Mouse (Mus musculus): ENCODE results near the gene Ece2.
"Not testable (repeated sequence)": the region's sequence is repeated elsewhere in the genome, so short reads cannot be mapped to it uniquely, and the experiment has no call there.

Ece2 gene

DNA sequence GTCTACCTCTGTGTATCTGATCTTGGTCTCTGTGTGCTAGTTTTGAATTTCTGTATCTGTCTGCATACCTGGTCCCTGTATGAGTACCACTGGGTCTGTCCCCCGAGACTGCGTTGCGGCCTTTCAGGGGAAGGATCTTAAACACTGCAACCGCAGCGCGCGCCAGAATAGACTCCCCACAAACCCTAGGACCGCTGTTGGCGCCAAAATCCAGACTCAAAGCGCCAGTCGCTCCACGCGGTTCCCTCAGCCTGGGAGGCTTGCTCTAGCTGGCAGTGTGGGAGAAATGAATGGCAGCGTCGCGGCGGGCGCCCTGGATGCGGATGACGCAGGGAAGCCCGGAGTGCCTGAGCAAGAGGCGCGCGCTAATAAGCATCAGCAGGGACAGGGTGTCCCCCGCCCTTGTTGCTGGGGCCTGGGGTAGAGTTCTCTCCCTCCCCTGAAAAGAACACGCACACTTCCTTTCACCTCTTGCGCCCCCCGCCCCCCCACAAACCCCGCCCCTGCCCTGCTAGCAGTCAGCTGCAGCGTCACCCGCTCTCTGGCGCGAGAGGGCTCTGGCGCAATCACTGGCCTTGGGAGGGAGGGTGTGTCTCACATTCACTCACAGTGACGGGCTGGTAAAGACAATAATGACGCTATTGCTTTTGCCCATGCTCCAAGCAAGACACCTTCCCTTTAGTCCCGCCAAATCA is 7.5 kb upstream of the Ece2 start:
- peak; percentile 91 for DNase-seq (ENCODE audit: low read depth, low spot score)

DNA sequence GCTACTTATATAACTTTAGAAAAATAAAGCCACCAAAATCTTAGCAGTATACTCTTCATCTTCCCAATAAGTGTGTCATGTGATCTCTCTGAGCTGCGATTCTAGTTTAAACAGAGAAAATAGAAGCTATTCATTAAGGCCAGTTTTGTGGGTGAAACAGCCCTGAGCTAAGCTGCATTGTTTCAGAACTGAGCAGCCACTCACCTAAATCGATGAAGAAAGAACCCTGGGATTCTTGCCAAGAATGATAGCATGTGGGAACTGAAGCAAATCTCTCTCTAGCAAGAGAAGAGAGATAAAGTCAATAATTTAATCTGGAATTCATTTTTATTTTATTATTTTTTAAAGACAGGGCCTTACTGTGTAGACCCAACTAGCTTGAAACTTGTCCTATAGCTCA is 6.4 kb upstream of the Ece2 start:
- peak; percentile 16 for DNase-seq (ENCODE audit: low read depth, low spot score)

DNA sequence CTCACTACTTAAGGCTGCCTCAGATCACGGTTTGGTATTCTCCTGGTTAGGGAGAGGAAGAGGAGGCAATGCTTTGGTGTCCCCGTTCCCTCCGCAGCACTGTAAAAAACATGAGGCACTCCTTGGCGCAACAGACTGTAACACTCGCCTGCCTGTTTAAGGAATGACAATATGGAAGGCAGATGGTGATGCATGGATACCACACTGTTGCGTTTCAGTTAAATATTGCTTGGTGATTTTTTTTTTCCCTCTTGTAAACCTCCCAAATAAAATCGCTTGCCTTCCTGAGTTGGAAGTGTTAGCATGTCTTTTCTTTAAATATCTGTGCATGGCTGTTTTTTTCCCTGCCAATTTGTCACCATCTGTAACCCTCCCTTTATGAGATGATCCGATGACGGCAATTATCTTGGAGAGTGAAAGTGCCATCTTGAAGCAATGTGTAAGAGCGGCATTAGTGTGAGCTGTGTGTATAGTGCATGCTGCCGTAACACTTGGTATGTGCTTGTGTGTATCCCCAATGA is 697 bp upstream of the Ece2 start:
- DNase-seq (ENCODE audit: low read depth, low spot score), result peak; percentile 84

DNA sequence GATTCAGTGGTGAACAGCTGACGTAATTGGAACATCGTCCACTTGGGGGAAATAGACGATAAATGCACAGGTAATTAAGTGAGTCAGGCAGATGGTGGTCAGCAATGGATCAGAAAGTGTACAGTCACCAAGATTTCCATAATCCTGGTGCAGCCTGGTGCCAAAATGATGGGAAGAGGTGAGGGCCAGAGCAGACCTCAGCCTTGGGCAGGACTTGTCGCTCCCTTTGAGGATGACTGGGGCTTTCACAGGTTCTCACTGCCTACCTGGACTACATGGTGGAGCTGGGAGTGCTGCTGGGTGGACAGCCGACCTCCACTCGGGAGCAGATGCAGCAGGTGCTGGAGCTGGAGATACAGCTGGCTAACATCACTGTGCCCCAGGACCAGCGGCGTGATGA is 7.8 kb downstream of the Ece2 start:
- DNase-seq (ENCODE audit: low read depth, low spot score), result no peak

DNA sequence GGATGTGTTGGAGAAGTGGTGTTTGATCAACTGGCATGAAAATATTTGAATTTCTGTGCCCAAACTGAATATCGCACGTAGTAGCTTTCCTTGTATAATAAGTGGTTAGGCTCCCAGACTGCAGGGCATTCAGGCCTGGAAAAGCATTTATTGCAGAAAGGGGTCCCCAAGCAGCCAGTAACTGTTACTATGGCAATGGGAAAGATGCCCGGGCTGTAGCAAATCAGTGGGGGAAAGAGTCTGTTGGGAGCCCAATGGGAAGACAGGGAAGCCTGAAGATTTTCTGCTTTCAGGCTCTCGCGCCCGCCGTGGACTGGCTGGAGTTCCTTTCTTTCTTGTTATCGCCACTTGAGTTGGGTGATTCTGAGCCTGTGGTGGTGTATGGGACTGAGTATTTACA is 8.7 kb downstream of the Ece2 start:
- DNase-seq (ENCODE audit: low read depth, low spot score), result peak; percentile 68

DNA sequence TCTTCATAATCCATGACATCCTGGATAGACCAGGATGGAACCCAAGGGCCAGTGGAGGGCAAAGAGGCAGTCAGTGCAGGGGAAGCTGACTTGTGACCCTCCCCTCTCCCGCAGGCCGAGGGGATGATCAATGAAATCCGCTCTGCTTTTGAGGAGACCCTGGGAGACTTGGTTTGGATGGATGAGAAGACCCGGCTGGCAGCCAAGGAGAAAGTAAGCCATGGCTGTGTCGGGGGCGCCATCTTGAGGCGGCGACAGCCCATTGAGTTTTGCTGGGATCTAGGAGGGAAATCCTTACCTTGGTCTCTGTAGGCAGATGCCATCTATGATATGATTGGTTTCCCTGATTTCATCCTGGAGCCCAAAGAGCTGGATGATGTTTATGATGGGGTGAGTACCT is 12.5 kb downstream of the Ece2 start:
- peak; percentile 79 for DNase-seq (ENCODE audit: low read depth, low spot score)

DNA sequence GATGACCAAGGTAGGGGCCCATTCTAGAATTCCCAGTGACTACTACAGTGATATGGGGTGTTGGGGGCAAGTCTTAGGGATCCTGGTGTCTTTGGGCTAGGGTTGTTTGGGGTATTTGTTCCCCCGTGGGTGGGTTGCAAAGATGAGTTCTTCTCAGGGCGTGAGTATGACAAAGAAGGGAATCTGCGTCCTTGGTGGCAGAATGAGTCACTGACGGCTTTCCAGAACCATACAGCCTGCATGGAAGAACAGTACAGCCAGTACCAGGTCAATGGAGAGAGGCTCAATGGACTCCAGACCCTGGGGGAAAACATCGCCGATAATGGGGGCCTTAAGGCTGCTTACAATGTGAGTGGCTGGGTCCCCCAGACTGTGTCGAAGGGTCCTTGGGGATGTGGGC is 14.3 kb downstream of the Ece2 start:
- DNase-seq (ENCODE audit: low read depth, low spot score), result no peak

DNA sequence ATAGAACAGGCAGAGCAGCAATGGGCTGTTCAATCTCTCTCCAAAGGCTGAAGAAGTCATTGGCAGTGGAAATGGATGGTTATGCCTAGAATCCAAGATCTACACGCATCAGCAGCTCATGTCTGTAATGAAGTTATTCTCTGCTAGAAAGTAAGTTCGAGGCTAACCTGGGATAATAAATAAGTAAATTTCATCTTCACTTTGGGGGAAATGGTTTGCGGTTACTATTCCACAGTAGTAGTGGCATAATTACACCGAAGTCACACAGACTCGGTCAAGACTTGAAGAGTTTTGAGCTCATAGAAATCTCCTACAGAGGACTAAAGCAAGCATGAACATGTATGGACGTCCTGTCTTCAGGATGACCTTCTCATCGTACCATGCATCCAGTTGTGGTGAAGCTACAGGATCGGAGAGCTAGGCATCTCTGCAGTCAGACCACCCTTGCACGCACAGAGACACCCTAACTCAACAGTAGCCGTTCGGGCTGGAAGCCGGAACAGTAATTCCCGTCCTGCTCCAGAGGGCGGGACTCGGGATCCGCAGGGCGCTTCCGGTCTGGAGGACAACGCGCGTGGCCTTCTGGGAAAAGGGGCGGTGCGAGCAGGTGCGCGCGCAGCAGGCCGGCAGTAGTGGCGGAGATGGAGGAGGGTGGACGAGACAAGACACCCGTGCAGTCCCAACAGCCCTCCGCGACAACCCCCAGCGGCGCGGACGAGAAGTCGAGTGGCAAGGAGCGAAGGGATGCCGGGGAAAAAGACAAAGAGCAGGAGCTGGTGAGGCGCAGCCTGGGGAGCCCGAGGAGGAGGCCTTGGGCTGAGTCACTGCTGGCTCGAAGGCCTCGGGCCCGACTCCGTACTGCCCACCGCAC is 21.7 kb downstream of the Ece2 start, which contains the start of gene Psmd2:
TSS of gene Psmd2 (plus strand) at position 577 of the 871 bp plus-strand sequence.
- peak; percentile 97 for DNase-seq (ENCODE audit: low read depth, low spot score)

DNA sequence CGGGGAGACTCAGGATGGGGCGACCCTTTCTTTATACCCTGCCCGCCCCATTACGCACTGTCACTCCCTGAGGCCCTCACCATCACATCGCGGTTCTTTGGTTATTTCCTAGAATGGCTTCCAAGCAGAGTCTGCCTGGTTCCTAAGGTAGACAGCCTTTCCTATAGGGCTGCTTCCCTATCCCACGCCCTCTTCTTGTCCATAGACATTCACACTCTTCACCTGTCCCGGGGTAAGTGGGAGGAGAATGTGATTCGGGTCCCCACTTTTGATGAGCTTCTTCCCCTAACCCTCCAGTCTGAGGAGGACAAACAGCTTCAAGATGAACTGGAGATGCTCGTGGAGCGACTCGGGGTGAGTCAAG is 22.3 kb downstream of the Ece2 start:
- no peak for DNase-seq (ENCODE audit: low read depth, low spot score)

DNA sequence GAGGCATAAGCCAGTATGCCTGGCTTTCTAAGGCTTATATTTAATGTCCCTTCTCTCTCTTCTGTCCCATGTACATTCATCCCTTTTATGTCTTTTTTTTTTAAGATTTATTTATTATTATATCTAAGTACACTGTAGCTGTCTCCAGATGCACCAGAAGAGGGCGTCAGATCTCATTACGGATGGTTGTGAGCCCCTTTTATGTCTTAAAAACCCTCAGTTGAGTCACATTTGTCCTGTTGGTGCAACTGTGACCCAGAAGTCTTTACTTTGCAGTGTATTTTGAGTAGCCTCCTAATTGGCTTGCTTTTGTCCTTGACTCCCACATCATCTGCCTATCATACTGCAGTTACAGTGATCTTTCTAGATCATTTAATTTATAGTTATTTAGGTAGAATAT is 23.7 kb downstream of the Ece2 start:
- no peak for DNase-seq (ENCODE audit: low read depth, low spot score)

DNA sequence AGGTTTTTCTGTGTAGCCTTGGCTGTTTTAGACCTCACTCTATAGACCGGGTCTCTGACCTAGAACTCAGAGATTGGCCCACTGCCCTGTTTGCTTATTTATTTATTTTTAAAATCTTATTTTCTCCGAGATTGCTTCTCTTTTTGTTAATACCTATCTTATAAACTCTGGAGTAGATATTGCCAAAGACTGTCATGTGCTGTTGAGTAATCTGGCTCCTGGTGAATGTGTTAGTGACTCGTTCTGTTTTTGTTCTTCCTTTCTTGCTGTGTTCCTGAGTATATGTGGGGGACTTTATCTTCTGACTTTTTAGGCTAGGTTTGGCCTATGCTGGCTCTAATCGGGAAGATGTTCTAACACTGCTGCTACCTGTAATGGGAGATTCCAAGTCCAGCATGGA is 28.0 kb downstream of the Ece2 start:
- no peak for DNase-seq (ENCODE audit: low read depth, low spot score)

DNA sequence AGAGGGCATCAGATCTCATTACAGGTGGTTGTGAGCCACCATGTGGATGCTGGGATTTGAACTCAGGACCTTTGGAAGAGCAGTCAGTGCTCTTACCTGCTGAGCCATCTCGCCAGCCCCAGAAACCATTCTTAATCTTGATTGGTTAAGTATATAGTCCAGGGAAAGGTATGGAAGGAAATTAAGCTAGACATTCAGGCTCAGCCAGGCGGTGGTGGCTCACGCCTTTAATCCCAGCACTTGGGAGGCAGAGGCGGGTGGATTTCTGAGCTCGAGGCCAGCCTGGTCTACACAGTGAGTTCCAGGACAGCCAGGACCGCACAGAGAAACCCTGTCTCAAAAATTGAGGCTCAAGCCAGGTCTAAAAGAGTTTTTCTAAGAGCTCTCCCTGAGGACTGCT is 38.4 kb downstream of the Ece2 start, which contains the start of gene Eif4g1:
TSS of gene Eif4g1 (plus strand) at position 301 of the 400 bp plus-strand sequence.
- not testable (repeated sequence) for DNase-seq (ENCODE audit: low read depth, low spot score)

DNA sequence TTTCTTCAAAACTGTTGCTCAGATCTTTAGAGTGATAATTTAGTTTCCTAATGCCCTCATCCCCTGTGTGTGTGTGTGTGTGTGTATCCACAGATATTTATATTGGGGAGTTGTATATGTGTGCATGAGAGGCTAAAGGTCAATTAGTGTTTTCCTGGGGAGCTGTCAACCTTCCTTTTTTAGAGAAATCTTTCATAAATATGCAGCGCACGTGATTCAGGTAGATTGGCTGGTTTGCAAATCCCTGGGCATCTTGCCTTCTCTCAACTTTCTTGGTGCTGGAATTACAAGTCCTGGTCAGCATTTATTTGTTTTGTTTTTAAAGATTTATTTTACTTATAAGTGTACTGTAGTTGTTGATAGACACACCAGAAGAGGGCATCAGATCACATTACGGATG is 40.7 kb downstream of the Ece2 start:
- no peak for DNase-seq (ENCODE audit: low read depth, low spot score)

DNA sequence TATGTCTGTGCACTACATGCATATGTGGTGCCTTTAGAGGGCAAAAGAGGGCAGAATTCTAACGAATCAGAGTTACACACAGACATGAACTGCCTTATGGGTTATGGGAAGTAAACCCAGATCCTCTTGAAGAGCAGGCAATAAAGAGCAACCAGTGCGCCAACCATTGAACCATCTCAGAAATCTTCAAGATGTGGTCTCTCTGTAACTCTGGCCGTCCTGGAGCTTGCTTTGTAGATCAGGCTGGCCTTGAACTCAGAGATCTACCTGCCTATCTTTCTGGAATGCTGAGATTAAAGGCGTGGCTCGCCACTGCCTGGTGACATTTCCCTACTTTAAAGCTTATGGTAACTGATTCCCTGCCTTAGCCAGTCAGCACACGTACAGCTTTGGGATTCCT is 42.3 kb downstream of the Ece2 start:
- DNase-seq (ENCODE audit: low read depth, low spot score), result no peak

DNA sequence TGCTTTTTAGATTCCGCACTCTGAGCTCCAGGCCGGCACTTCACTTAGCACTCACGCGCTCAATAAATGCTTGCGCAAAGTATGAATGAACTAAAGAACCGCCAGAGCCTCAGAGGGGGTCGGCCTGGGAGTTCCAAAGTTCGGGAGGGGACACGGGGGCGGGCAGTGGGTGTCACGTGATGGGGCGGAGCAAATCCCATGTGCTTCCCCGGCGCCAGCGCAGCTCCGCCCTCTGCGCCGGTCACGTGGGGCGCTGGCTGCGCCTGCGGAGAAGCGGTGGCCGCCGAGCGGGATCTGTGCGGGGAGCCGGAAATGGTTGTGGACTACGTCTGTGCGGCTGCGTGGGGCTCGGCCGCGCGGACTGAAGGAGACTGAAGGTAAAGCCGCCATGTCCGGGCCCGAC is 42.9 kb downstream of the Ece2 start:
- DNase-seq (ENCODE audit: low read depth, low spot score), result peak; percentile 98

DNA sequence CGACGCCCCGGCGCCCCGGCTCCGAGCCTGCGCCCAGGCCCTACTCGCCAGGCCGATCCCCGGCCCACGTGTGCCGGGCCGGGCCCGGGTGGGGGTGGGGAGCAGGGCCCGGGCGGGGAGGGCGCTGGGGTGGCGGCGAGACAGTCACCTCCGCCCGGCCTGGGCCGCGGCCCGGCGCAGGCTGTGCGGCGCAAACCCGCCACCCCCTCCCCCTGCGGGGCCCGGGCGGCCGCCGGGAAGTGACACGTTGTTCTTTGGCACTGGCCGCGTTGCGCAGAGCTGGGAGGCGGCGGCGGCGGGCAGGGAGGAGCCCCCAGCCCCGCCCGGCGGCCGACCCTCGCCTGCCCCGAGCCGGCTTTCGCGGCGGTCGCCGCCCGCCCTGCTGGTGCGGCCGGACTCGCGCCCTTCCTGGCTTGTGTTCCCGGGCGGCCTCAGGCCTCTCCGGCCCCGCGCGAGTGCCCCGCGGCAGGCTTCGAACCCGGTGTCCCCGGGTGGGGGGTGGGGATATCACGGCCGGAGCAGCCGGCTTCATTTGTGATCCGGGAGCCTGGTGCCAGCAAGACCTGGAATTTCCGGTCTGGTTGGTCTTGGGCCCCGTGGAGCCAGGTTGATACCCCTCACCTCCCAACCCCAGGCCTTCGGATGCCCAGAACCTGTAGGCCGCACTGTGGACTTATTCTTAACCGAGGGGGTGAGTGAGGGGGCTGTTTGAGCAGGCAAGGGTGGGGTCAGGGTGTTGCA is 43.5 kb downstream of the Ece2 start:
- DNase-seq (ENCODE audit: low read depth, low spot score), result no peak

DNA sequence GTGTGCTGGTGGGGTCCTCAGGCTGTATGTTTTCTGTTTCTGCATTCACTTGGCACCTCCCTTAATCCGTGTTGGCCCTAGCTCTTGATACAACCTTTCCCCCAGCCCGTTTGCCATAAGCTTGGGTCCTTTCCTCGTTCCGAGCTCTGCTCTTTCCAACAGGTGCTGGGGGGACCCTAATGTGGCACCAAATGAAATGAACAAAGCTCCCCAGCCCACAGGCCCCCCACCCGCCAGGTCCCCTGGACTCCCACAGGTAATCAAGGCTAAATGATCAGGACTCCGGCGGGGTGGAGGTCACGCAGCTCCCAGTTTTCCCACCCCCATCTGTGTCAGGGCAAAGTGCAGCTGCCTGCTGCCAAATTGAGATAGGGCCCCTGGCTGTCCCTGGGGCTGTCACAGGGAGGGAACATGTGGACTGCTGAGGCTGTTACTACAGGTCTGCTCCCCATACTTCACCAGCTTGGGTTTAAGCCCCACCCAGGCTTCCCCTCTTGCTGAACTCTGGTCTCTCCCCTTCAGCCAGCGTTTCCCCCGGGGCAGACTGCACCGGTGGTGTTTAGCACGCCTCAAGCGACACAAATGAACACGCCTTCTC is 44.2 kb downstream of the Ece2 start:
- no peak for DNase-seq (ENCODE audit: low read depth, low spot score)

DNA sequence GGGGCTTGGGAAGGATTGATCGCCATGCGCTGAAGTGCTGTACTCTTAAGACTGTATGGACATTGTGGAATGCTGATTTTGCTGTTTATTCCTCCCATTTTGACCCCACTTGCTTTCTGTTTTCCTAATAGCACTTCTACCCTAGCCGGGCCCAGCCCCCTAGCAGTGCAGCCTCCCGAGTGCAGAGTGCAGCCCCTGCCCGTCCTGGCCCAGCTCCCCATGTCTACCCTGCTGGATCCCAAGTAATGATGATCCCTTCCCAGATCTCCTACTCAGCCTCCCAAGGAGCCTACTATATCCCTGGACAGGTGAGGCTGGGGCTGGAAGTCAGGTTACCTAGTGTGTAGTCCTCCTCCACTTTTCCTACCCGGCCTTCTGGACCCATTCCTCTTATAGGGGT is 45.6 kb downstream of the Ece2 start:
- no peak for DNase-seq (ENCODE audit: low read depth, low spot score)

DNA sequence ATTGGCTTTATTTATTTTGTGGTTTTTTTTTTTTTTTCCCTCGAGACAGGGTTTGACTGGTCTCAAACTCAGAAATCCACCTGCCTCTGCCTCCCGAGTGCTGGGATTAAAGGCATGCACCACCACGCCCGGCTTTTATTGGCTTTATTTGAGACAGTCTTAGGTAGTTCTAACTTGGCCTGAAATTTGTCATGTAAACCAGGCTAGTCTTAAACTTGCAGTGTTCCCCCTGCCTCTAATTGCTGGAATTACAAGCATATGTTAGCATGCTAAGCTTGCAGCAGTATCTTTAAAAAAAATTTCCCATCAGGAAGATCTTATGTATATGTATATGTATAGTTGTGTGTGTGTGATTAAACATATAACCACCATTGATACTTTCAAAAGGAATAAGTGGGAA is 47.1 kb downstream of the Ece2 start:
- no peak for DNase-seq (ENCODE audit: low read depth, low spot score)

DNA sequence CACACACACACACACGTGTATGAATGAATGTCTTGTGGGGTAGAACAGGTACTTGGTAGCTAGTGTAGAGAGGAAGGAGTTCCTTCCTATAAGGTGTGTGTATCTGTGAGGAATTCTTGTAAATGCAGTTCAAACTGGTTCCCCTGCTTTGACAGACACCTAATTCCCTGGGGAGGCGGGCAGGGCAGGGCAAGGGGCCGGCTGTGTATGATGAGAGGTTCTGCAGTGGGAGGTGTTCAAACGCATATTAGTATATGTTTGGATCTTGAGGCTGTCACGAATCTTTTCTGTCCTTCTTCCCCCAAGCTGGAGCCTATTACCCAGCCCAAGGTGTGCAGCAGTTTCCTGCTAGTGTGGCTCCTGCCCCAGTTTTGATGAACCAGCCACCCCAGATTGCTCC is 47.8 kb downstream of the Ece2 start:
- no peak for DNase-seq (ENCODE audit: low read depth, low spot score)

DNA sequence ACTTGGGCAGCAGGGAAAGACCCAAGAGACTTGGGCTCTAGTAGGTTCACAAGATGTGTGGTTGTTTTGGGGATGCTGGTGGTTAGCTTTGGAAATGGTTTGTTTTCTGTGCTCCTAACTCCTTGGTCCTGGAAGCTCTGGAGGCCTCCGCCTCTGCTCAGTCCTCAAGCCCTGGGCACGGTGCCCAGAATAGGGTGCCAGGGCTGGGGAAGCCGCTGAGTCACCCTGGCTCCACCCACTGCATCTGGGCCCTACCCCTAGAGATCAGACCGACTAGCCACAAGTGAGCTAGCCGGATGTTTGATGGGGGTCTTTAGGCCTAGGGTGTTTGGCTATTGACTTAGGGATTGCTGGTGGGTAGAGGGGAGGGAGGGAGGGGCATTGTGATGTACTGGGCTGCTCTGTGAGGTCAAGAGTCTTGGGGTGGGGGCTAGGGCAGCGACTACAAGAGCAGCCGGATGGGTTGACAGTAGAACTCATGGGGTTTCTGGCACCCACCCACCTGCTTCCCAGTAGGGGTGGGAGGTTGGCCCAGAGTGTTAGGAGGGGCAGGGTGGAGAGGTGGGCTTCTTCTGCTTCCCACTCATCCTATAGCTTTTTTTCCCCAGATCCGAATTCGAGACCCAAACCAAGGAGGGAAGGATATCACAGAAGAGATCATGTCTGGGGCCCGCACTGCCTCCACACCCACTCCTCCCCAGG is 48.5 kb downstream of the Ece2 start:
- peak; percentile 88 for DNase-seq (ENCODE audit: low read depth, low spot score)

All from brain, adult 2 months (tissue).